Mouse (Mus musculus): ENCODE results near the gene Olfr1176.

The Olfr1176 gene

GRCm38 (mm10) chr2:88336421-88336820, at the start of gene Olfr1176:
Olfr1176 (plus strand) TSS chr2:88336721.
- no peak for DNase-seq

- no peak for DNase-seq
Observed at GRCm38 (mm10) chr2:88315035-88315434, 21.5 kb upstream of the Olfr1176 start, which contains the start of gene Olfr1174-ps. Olfr1174-ps (minus strand) TSS chr2:88315135.

- DNase-seq = no peak
Observed at GRCm38 (mm10) chr2:88327115-88327514, 9.4 kb upstream of the Olfr1176 start, which contains the start of gene Olfr1175-ps. Olfr1175-ps (minus strand) TSS chr2:88327215.

- no peak for DNase-seq
Observed at GRCm38 (mm10) chr2:88346392-88346791, 9.9 kb downstream of the Olfr1176 start, which contains the start of gene Olfr1177-ps. Olfr1177-ps (minus strand) TSS chr2:88346492.

- no peak for DNase-seq
Observed at GRCm38 (mm10) chr2:88356304-88356703, 19.8 kb downstream of the Olfr1176 start.

GRCm38 (mm10) chr2:88386762-88387161, 50.2 kb downstream of the Olfr1176 start, which contains the start of gene Olfr1178:
Olfr1178 (plus strand) TSS chr2:88387062.
- no peak for DNase-seq

All from kidney, postnatal 25 days (tissue).